Mouse (Mus musculus): ENCODE data around the gene Ndufb6. TPM values are rescaled to one million over a fixed set of nuclear protein-coding genes. Genes with fewer than 3 reads are reported as not detected.
A peak's percentile ranks its signal among the peaks of the same experiment; 100 is the strongest.
"Not testable (repeated sequence)": the region's sequence is repeated elsewhere in the genome, so short reads cannot be mapped to it uniquely, and the experiment has no call there.

Ndufb6 gene
- polyA plus RNA-seq, 1 experiment from 2014 or later, result 476 TPM

- H3K27ac ChIP-seq (ENCODE audit: low read depth, low read length), result no peak overlapping the region
- H3K9me3 ChIP-seq (replicated peaks; ENCODE audit: control insufficient read depth, low read length), result no peaks in the 10 kb centered on the region
- no peaks in the 10 kb centered on the region for H3K36me3 ChIP-seq (ENCODE audit: control insufficient read depth, insufficient read depth, low read length)
- 62% methylated on average over 10 of the region's 10 CpGs for WGBS (ENCODE audit: insufficient replicate concordance)
- no peaks in the 10 kb centered on the region for H3K27me3 ChIP-seq (ENCODE audit: control insufficient read depth, insufficient read depth, low read length)
- H3K4me3 ChIP-seq (ENCODE audit: low read depth, low read length), result no peak overlapping the region
- H3K4me1 ChIP-seq (ENCODE audit: control insufficient read depth, insufficient read depth, low read length), result 0 out of 2 replicates have a peak, but pooled peaks cover 3% of the 10 kb centered on the region
- H3K9ac ChIP-seq (ENCODE audit: low read depth, low read length), result no peak overlapping the region
- no peak overlapping the region for H3K4me2 ChIP-seq
- no peak for ATAC-seq (replicated peaks; ENCODE audit: insufficient number of reproducible peaks, low FRiP score, low TSS enrichment)
Measured at GRCm38 (mm10) chr4:40302445-40303125, 23.4 kb upstream of the Ndufb6 start.

- H3K27me3 ChIP-seq (ENCODE audit: control insufficient read depth, insufficient read depth, low read length), result no peaks in the 10 kb centered on the region
- H3K4me1 ChIP-seq (ENCODE audit: control insufficient read depth, insufficient read depth, low read length), result 0 out of 2 replicates have a peak, but pooled peaks cover 3% of the 10 kb centered on the region
- ATAC-seq (replicated peaks; ENCODE audit: insufficient number of reproducible peaks, low FRiP score, low TSS enrichment), result no peak
- no peaks in the 10 kb centered on the region for H3K9me3 ChIP-seq (replicated peaks; ENCODE audit: control insufficient read depth, low read length)
- no peak overlapping the region for H3K4me3 ChIP-seq (ENCODE audit: low read depth, low read length)
- peak overlapping the region; percentile 44 for H3K4me2 ChIP-seq
- H3K9ac ChIP-seq (ENCODE audit: low read depth, low read length), result no peak overlapping the region
- 11% methylated on average over 16 of the region's 16 CpGs for WGBS (ENCODE audit: insufficient replicate concordance)
- no peak overlapping the region for H3K27ac ChIP-seq (ENCODE audit: low read depth, low read length)
- H3K36me3 ChIP-seq (ENCODE audit: control insufficient read depth, insufficient read depth, low read length), result no peaks in the 10 kb centered on the region
Measured at GRCm38 (mm10) chr4:40301076-40301789, 22.0 kb upstream of the Ndufb6 start.

- Histone ChIP-seq H3K36me3 (ENCODE audit: control insufficient read depth, insufficient read depth, low read length) (no peaks in the 10 kb centered on the region), H3K27me3 (ENCODE audit: control insufficient read depth, insufficient read depth, low read length) (no peaks in the 10 kb centered on the region), H3K9me3 (replicated peaks; ENCODE audit: control insufficient read depth, low read length) (no peaks in the 10 kb centered on the region), H3K9ac (ENCODE audit: low read depth, low read length) (no peak overlapping the region), H3K27ac (ENCODE audit: low read depth, low read length) (no peak overlapping the region), H3K4me2 (no peak overlapping the region), H3K4me1 (ENCODE audit: control insufficient read depth, insufficient read depth, low read length) (0 out of 2 replicates have a peak, but pooled peaks cover 3% of the 10 kb centered on the region), H3K4me3 (ENCODE audit: low read depth, low read length) (no peak overlapping the region)
- WGBS (ENCODE audit: insufficient replicate concordance), result 34% methylated on average over 5 of the region's 5 CpGs
- ATAC-seq (replicated peaks; ENCODE audit: insufficient number of reproducible peaks, low FRiP score, low TSS enrichment), result no peak
Measured at GRCm38 (mm10) chr4:40299169-40299568, 19.9 kb upstream of the Ndufb6 start.

- H3K4me3 ChIP-seq (ENCODE audit: low read depth, low read length); H3K9me3 ChIP-seq (replicated peaks; ENCODE audit: control insufficient read depth, low read length); H3K4me2 ChIP-seq; H3K27ac ChIP-seq (ENCODE audit: low read depth, low read length); H3K4me1 ChIP-seq (ENCODE audit: control insufficient read depth, insufficient read depth, low read length); H3K27me3 ChIP-seq (ENCODE audit: control insufficient read depth, insufficient read depth, low read length); H3K9ac ChIP-seq (ENCODE audit: low read depth, low read length); ATAC-seq (replicated peaks; ENCODE audit: insufficient number of reproducible peaks, low FRiP score, low TSS enrichment); H3K36me3 ChIP-seq (ENCODE audit: control insufficient read depth, insufficient read depth, low read length): not testable (repeated sequence)
- WGBS (ENCODE audit: insufficient replicate concordance), result 80% methylated on average over 11 of the region's 11 CpGs
Measured at GRCm38 (mm10) chr4:40291511-40291910, 12.3 kb upstream of the Ndufb6 start.

- Histone ChIP-seq H3K27me3 (ENCODE audit: control insufficient read depth, insufficient read depth, low read length) (no peaks in the 10 kb centered on the region), H3K9ac (ENCODE audit: low read depth, low read length) (no peak overlapping the region), H3K4me1 (ENCODE audit: control insufficient read depth, insufficient read depth, low read length) (no peaks in the 10 kb centered on the region), H3K36me3 (ENCODE audit: control insufficient read depth, insufficient read depth, low read length) (no peaks in the 10 kb centered on the region), H3K4me2 (no peak overlapping the region), H3K4me3 (ENCODE audit: low read depth, low read length) (no peak overlapping the region), H3K9me3 (replicated peaks; ENCODE audit: control insufficient read depth, low read length) (peaks cover 1% of the 10 kb centered on the region; the same call in 1 of the 2 replicates), H3K27ac (ENCODE audit: low read depth, low read length) (no peak overlapping the region)
- no peak for ATAC-seq (replicated peaks; ENCODE audit: insufficient number of reproducible peaks, low FRiP score, low TSS enrichment)
- 78% methylated on average over 2 of the region's 2 CpGs for WGBS (ENCODE audit: insufficient replicate concordance)
Measured at GRCm38 (mm10) chr4:40289046-40289445, 9.8 kb upstream of the Ndufb6 start.

- H3K9ac ChIP-seq (ENCODE audit: low read depth, low read length), result no peak overlapping the region
- ATAC-seq (replicated peaks; ENCODE audit: insufficient number of reproducible peaks, low FRiP score, low TSS enrichment), result no peak
- 67% methylated on average over 6 of the region's 6 CpGs for WGBS (ENCODE audit: insufficient replicate concordance)
- no peak overlapping the region for H3K4me2 ChIP-seq
- H3K27ac ChIP-seq (ENCODE audit: low read depth, low read length), result no peak overlapping the region
- no peaks in the 10 kb centered on the region; the same call in 1 of the 2 replicates for H3K9me3 ChIP-seq (replicated peaks; ENCODE audit: control insufficient read depth, low read length)
- no peaks in the 10 kb centered on the region for H3K36me3 ChIP-seq (ENCODE audit: control insufficient read depth, insufficient read depth, low read length)
- H3K4me3 ChIP-seq (ENCODE audit: low read depth, low read length), result no peak overlapping the region
- no peaks in the 10 kb centered on the region for H3K27me3 ChIP-seq (ENCODE audit: control insufficient read depth, insufficient read depth, low read length)
- no peaks in the 10 kb centered on the region for H3K4me1 ChIP-seq (ENCODE audit: control insufficient read depth, insufficient read depth, low read length)
Measured at GRCm38 (mm10) chr4:40287415-40287814, 8.2 kb upstream of the Ndufb6 start.

GRCm38 (mm10) chr4:40285582-40285981 lies 6.4 kb upstream of the Ndufb6 start:
- H3K4me3 ChIP-seq (ENCODE audit: low read depth, low read length), result no peak overlapping the region
- WGBS (ENCODE audit: insufficient replicate concordance), result 13% methylated on average over 4 of the region's 4 CpGs
- H3K4me2 ChIP-seq, result no peak overlapping the region
- H3K27ac ChIP-seq (ENCODE audit: low read depth, low read length), result no peak overlapping the region
- H3K9me3 ChIP-seq (replicated peaks; ENCODE audit: control insufficient read depth, low read length), result no peaks in the 10 kb centered on the region; the same call in 1 of the 2 replicates
- ATAC-seq (replicated peaks; ENCODE audit: insufficient number of reproducible peaks, low FRiP score, low TSS enrichment), result no peak
- no peaks in the 10 kb centered on the region for H3K36me3 ChIP-seq (ENCODE audit: control insufficient read depth, insufficient read depth, low read length)
- H3K27me3 ChIP-seq (ENCODE audit: control insufficient read depth, insufficient read depth, low read length), result no peaks in the 10 kb centered on the region
- no peaks in the 10 kb centered on the region for H3K4me1 ChIP-seq (ENCODE audit: control insufficient read depth, insufficient read depth, low read length)
- H3K9ac ChIP-seq (ENCODE audit: low read depth, low read length), result no peak overlapping the region

- Histone ChIP-seq H3K27me3 (ENCODE audit: control insufficient read depth, insufficient read depth, low read length) (no peaks in the 10 kb centered on the region), H3K27ac (ENCODE audit: low read depth, low read length) (peak overlapping the region; percentile 90)
- ATAC-seq (replicated peaks; ENCODE audit: insufficient number of reproducible peaks, low FRiP score, low TSS enrichment), result peak; percentile 71
Measured at GRCm38 (mm10) chr4:40278880-40279275, 343 bp downstream of the Ndufb6 start.

More at GRCm38 (mm10) chr4:40278880-40279275, 343 bp downstream of the Ndufb6 start:
- Histone ChIP-seq H3K9ac (ENCODE audit: low read depth, low read length) (peak overlapping the region; percentile 90), H3K36me3 (ENCODE audit: control insufficient read depth, insufficient read depth, low read length) (peaks cover 5% of the 10 kb centered on the region; the same call in 1 of the 2 replicates), H3K9me3 (replicated peaks; ENCODE audit: control insufficient read depth, low read length) (no peaks in the 10 kb centered on the region), H3K4me1 (ENCODE audit: control insufficient read depth, insufficient read depth, low read length) (peaks cover 4% of the 10 kb centered on the region), H3K4me3 (ENCODE audit: low read depth, low read length) (peak overlapping the region; percentile 89), H3K4me2 (peak overlapping the region; percentile 82)
- WGBS (ENCODE audit: insufficient replicate concordance), result under 1% methylated on average over 21 of the region's 21 CpGs

Measured in heart, embryonic 11.5 days (tissue).